Mouse (Mus musculus): ENCODE measurements around the gene Cep63.

The Cep63 gene

DNA sequence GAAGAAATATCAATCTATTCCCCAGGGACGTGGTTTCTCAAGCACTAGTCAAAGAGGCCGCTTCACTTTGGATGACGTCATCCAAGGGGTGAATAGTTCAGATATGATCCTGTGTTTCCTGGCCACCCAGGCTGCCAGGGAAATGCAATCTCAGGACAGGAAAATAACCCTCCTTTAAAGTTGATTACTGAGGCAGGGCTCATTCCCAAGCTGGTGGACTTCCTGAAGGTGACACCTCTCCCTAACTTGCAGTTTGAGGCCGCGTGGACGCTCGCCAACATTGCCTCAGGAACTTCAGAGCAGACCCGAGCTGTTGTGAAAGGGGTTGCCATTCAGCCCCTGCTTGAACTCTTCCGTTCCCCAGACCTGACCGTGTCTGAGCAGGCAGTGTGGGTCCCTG, 74.6 kb downstream of the Cep63 start:
- DNase-seq = no peak

GRCm38 (mm10) chr9:102549211-102549610, 77.1 kb downstream of the Cep63 start:
- no peak for DNase-seq

- no peak for DNase-seq
These were observed 79.3 kb downstream of the Cep63 start for GRCm38 (mm10) chr9:102547028-102547354.

GRCm38 (mm10) chr9:102546256-102547027, 79.9 kb downstream of the Cep63 start:
- no peak for DNase-seq

GRCm38 (mm10) chr9:102545406-102546255, 80.7 kb downstream of the Cep63 start:
- no peak for DNase-seq

- DNase-seq = peak; percentile 75
These were observed 81.5 kb downstream of the Cep63 start for GRCm38 (mm10) chr9:102544773-102545366.

DNA sequence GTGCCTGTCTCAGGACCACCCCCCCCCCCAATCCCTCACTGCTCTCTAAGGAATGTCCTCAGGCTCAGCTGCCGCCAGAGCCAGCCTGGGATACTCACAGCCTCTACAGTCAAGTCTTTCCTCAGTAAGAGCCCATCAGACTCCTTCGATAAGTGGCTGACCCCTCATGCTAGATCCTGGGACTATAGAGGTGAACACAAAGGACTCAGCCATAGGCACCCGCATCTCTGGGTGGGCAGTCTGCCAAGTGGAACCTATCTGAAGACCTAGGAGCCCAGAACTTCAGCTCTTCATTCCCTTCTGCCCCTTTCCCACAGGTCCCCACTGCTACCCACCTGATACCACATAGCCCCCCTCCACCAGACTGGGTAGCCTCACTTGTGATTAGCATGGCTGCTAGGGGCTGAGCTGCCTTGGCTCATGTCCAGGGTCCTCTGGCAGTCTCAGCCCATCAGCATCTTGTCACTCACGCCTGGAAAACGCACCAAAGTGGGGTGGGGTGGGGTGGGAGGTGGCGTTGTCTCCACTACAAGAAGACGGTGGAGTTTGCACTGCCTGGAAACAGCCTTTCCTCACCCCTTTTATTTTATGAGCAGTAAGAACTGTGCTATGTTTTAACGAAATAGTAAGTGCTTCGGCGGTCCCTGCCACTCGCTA, 82.1 kb downstream of the Cep63 start:
- DNase-seq = no peak

DNA sequence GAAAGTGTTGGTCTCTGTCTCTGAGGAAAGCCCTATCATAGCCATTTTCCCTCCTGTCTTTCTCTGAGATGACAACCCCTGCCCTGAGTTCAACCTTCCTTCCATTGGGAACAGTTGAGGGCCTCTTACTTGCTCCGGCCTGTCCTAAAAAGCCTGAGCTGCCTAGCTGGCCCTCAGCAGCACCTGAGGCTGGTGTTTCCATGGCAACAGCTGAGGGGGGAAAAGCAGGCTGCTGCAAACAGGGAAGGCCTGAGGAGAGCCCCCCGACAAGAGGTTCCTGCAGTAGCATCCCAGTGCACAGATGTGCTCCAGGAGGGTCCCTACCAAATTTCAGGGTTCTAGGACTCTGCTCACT, 82.6 kb downstream of the Cep63 start:
- no peak for DNase-seq

GRCm38 (mm10) chr9:102542540-102542939, 83.8 kb downstream of the Cep63 start:
- no peak for DNase-seq

- DNase-seq = peak; percentile 25
These were observed 84.7 kb downstream of the Cep63 start for GRCm38 (mm10) chr9:102541666-102542065.

DNA sequence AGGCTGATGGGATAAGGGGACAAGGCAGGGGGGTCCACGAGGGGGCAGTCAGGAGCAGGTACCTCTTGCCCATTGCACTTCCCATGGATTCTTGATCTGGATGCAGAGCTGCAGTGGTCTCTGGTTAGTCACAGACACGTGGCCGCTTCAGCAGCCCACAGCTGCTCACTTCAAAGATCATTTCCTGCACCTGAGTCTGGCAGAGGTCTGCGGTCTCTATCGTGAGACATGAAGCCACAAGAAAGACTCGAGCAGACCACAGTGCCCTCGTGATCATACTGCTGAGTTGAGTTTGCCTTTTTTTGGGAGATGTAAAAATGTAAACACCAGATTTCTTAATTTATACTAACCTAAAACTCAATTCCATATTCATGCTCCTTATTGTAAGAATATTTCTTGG, 86.6 kb downstream of the Cep63 start:
- DNase-seq = peak; percentile 68

DNA sequence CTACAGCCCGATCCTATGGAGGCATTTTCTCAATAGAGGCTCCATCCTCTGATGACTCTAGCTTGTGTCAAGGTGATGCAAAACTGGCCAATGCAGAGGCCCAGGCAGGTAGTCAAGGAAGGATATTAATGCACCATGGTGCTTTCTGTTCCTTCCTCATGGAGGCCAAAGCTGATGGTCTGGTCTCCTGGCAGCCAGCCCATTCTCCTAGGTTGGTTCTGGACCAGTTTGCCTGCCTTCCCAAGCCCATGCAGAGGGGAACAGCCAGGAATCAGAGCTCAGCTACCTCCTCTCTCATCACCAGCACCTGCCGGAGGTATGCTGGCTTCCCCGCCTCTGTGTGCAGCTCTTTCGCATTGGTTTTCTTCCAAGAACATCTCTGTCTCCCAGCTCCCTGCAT, 89.4 kb downstream of the Cep63 start:
- no peak for DNase-seq

Data from thymus, postnatal 14 days (tissue).